Mouse (Mus musculus) olfactory bulb, adult 2 months (tissue): ENCODE results near the gene Ccl7.

ENCODE experiments used
- CTCF ChIP-seq: fragments of 200-500 bp; IDR thresholded peaks from 2 replicates; pipeline ENCODE4 v1.5.1; 2012; ENCODE audit warnings: low read depth, mild to moderate bottlenecking, low read length, moderate library complexity; ENCODE audit not compliant: insufficient read depth
- POLR2A ChIP-seq: fragments of 200-500 bp; IDR thresholded peaks from 2 replicates; pipeline ENCODE4 v1.6.1; 2012; ENCODE audit warnings: mild to moderate bottlenecking, low read depth, low read length, moderate library complexity; ENCODE audit not compliant: insufficient read depth

DNA sequence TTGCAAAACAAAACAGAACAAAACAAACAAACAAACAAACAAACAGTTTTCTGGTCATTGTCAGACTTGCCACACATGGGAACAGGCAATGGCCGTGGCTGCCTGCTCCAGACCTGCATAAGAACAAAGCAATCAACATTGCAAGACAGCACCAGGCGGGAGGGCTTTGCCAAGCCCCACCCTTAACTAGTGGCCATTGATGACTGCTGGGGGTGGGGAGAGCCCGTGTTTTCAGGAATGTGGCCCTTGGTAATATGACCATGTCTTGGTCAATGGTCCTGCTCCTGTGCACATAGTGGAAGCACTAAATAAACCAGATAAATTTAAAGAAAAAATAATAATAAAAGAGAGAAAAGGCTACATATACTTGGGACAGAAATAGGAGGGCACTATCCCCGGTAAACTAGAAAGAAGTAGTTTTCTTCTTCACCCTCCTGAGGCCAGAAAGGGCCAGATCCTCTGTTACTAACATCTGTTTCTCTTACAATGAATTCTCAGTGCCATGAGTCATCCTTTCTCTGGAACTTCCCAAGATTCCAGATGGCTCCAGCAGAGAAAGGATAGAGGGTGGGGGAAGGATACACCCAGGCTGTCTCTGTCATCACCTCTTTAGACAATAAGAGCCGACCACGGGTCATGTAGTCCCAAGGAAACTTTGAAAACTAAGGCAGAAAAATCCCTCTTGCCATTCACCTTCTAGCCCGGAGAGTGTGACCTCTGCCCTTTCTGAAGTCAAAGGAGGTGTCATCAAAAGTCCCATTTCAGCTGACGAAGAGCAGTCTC is 33.9 kb upstream of the Ccl7 start:
- TF ChIP-seq CTCF (no peak), POLR2A (no peak)
